Mouse (Mus musculus) C2C12 (cell line): ENCODE measurements around the gene Ssbp2.

Experiments
- CTCF ChIP-seq: IDR thresholded peaks from one replicate; pipeline ENCODE4 v1.5.1; 2011; ENCODE audit not compliant: control insufficient read depth, insufficient read depth, insufficient read length
- MAX ChIP-seq: IDR thresholded peaks from one replicate; pipeline ENCODE4 v1.6.1; 2011; ENCODE audit warnings: mild to moderate bottlenecking, control low read depth
- MYOD1 ChIP-seq: IDR thresholded peaks from one replicate; pipeline ENCODE4 v1.6.1; 2011; ENCODE audit warnings: low read depth; ENCODE audit not compliant: control insufficient read depth, insufficient read length
- MYOG ChIP-seq: IDR thresholded peaks from one replicate; pipeline ENCODE4 v1.6.1; 2011; ENCODE audit not compliant: control insufficient read depth, insufficient read length; ENCODE audit errors: extremely low read depth
- USF1 ChIP-seq: IDR thresholded peaks from one replicate; pipeline ENCODE4 v1.6.1; 2011; ENCODE audit warnings: low read depth, mild to moderate bottlenecking, control low read depth, moderate library complexity

GRCm38 (mm10) chr13:91421387-91421949 lies 38.6 kb upstream of the Ssbp2 start:
- no peak for TF ChIP-seq USF1
- no peak for TF ChIP-seq CTCF
- no peak for TF ChIP-seq MYOD1
- no peak for TF ChIP-seq MYOG
- no peak for TF ChIP-seq MAX
